Mouse (Mus musculus): ENCODE measurements around the gene Tfb2m. TPM values are rescaled to one million over a fixed set of nuclear protein-coding genes. Genes with fewer than 3 reads are reported as not detected.

Tfb2m gene
- polyA plus RNA-seq, 1 experiment: 14.2 TPM

- no peaks in the 10 kb centered on the region for H3K79me2 ChIP-seq (ENCODE audit: control insufficient read depth, insufficient read depth)
- H3K4me2 ChIP-seq (ENCODE audit: low read depth): no peak overlapping the region
- TF ChIP-seq POLR2A (IDR thresholded peaks at IDR 0.05; ENCODE audit: insufficient read length, low read depth) (no peak), USF1 (IDR thresholded peaks at IDR 0.05; ENCODE audit: low read depth) (no peak), MYOG (IDR thresholded peaks at IDR 0.05; ENCODE audit: control insufficient read depth in 1 of 3, insufficient read depth in 1 of 3, insufficient read length in 2 of 3, low read depth in 2 of 3) (peak in 1 of 3 experiments; percentile 23), MYOD1 (IDR thresholded peaks at IDR 0.05; ENCODE audit: control insufficient read depth in 1 of 3, insufficient read length in 2 of 3, low read depth in 2 of 3) (peak in 2 of 3 experiments; percentile 35 to 42), MAX (IDR thresholded peaks at IDR 0.05; ENCODE audit: low read depth) (no peak), TCF3 (IDR thresholded peaks at IDR 0.05; ENCODE audit: insufficient read length, low read depth) (no peak)
- H3K27me3 ChIP-seq (ENCODE audit: control insufficient read depth, insufficient read depth, insufficient read length): no peaks in the 10 kb centered on the region
- no peaks in the 10 kb centered on the region for H3K36me3 ChIP-seq (ENCODE audit: control insufficient read depth, insufficient read depth)
- no peak overlapping the region for H3ac ChIP-seq (ENCODE audit: control insufficient read depth, insufficient read length)
- no peak overlapping the region for H3K4me3 ChIP-seq
Measured at GRCm38 (mm10) chr1:179586430-179587095, 40.5 kb upstream of the Tfb2m start.

- no peaks in the 10 kb centered on the region for H3K79me2 ChIP-seq (ENCODE audit: control insufficient read depth, insufficient read depth)
- peaks cover 2% of the 10 kb centered on the region for H3K36me3 ChIP-seq (ENCODE audit: control insufficient read depth, insufficient read depth)
- H3K27me3 ChIP-seq (ENCODE audit: control insufficient read depth, insufficient read depth, insufficient read length): no peaks in the 10 kb centered on the region
- TF ChIP-seq MYOD1 (IDR thresholded peaks at IDR 0.05; ENCODE audit: control insufficient read depth in 1 of 3, insufficient read length in 2 of 3, low read depth in 2 of 3): peak in 2 of 3 experiments; percentile 67 to 78
- TF ChIP-seq TCF3 (IDR thresholded peaks at IDR 0.05; ENCODE audit: insufficient read length, low read depth): peak; percentile 43
- TF ChIP-seq POLR2AphosphoS2 (IDR thresholded peaks at IDR 0.05; ENCODE audit: insufficient read length, low read depth): no peak
- no peak for TF ChIP-seq SRF (IDR thresholded peaks at IDR 0.05; ENCODE audit: control insufficient read depth, insufficient read length, low read depth)
- TF ChIP-seq MYOG (IDR thresholded peaks at IDR 0.05; ENCODE audit: control insufficient read depth in 1 of 3, insufficient read depth in 1 of 3, insufficient read length in 2 of 3, low read depth in 2 of 3): peak; percentile 37 to 86 (median 86)
- no peak for TF ChIP-seq USF1 (IDR thresholded peaks at IDR 0.05; ENCODE audit: low read depth)
- no peak overlapping the region for H3K4me2 ChIP-seq (ENCODE audit: low read depth)
- no peak overlapping the region for H3K4me3 ChIP-seq
- H3ac ChIP-seq (ENCODE audit: control insufficient read depth, insufficient read length): no peak overlapping the region
Measured at GRCm38 (mm10) chr1:179585646-179586045, 39.6 kb upstream of the Tfb2m start.

- peaks cover 5% of the 10 kb centered on the region for H3K36me3 ChIP-seq (ENCODE audit: control insufficient read depth, insufficient read depth)
- no peaks in the 10 kb centered on the region for H3K27me3 ChIP-seq (ENCODE audit: control insufficient read depth, insufficient read depth, insufficient read length)
- no peak overlapping the region for H3K4me3 ChIP-seq
- no peak overlapping the region for H3ac ChIP-seq (ENCODE audit: control insufficient read depth, insufficient read length)
- no peak overlapping the region for H3K4me2 ChIP-seq (ENCODE audit: low read depth)
- no peak for TF ChIP-seq POLR2A (IDR thresholded peaks at IDR 0.05; ENCODE audit: insufficient read length, low read depth)
- TF ChIP-seq POLR2AphosphoS2 (IDR thresholded peaks at IDR 0.05; ENCODE audit: insufficient read length, low read depth): no peak
- TF ChIP-seq SRF (IDR thresholded peaks at IDR 0.05; ENCODE audit: control insufficient read depth, insufficient read length, low read depth): no peak
- no peak for TF ChIP-seq MAX (IDR thresholded peaks at IDR 0.05; ENCODE audit: low read depth)
- no peak for TF ChIP-seq E2F4 (IDR thresholded peaks at IDR 0.05; ENCODE audit: insufficient read depth)
- no peak for TF ChIP-seq MYOD1 (IDR thresholded peaks at IDR 0.05; ENCODE audit: control insufficient read depth in 1 of 3, insufficient read length in 2 of 3, low read depth in 2 of 3)
- no peak for TF ChIP-seq CEBPB (IDR thresholded peaks at IDR 0.05; ENCODE audit: insufficient read depth, poor library complexity, severe bottlenecking)
- TF ChIP-seq REST (IDR thresholded peaks at IDR 0.05; ENCODE audit: insufficient read depth, insufficient read length): no peak
- no peak for TF ChIP-seq MYOG (IDR thresholded peaks at IDR 0.05; ENCODE audit: control insufficient read depth in 1 of 3, insufficient read depth in 1 of 3, insufficient read length in 2 of 3, low read depth in 2 of 3)
- TF ChIP-seq USF1 (IDR thresholded peaks at IDR 0.05; ENCODE audit: low read depth): no peak
- no peak for TF ChIP-seq TCF12 (IDR thresholded peaks at IDR 0.05; ENCODE audit: insufficient read depth, poor library complexity, severe bottlenecking)
- no peak for TF ChIP-seq TCF3 (IDR thresholded peaks at IDR 0.05; ENCODE audit: insufficient read length, low read depth)
- H3K79me2 ChIP-seq (ENCODE audit: control insufficient read depth, insufficient read depth): no peaks in the 10 kb centered on the region
Measured at GRCm38 (mm10) chr1:179584220-179584619, 38.2 kb upstream of the Tfb2m start.

- no peaks in the 10 kb centered on the region for H3K27me3 ChIP-seq (ENCODE audit: control insufficient read depth, insufficient read depth, insufficient read length)
- no peaks in the 10 kb centered on the region for H3K79me2 ChIP-seq (ENCODE audit: control insufficient read depth, insufficient read depth)
- no peak for TF ChIP-seq E2F4 (IDR thresholded peaks at IDR 0.05; ENCODE audit: insufficient read depth)
- no peak overlapping the region for H3K4me2 ChIP-seq (ENCODE audit: low read depth)
- peaks cover 5% of the 10 kb centered on the region for H3K36me3 ChIP-seq (ENCODE audit: control insufficient read depth, insufficient read depth)
- H3ac ChIP-seq (ENCODE audit: control insufficient read depth, insufficient read length): no peak overlapping the region
- no peak overlapping the region for H3K4me3 ChIP-seq
Measured at GRCm38 (mm10) chr1:179583090-179583489, 37.0 kb upstream of the Tfb2m start.

- H3K79me2 ChIP-seq (ENCODE audit: control insufficient read depth, insufficient read depth): no peaks in the 10 kb centered on the region
- TF ChIP-seq TCF3 (IDR thresholded peaks at IDR 0.05; ENCODE audit: insufficient read length, low read depth): no peak
- TF ChIP-seq TCF12 (IDR thresholded peaks at IDR 0.05; ENCODE audit: insufficient read depth, poor library complexity, severe bottlenecking): no peak
- no peak for TF ChIP-seq SRF (IDR thresholded peaks at IDR 0.05; ENCODE audit: control insufficient read depth, insufficient read length, low read depth)
- TF ChIP-seq MYOD1 (IDR thresholded peaks at IDR 0.05; ENCODE audit: control insufficient read depth in 1 of 3, insufficient read length in 2 of 3, low read depth in 2 of 3): no peak
- TF ChIP-seq CEBPB (IDR thresholded peaks at IDR 0.05; ENCODE audit: insufficient read depth, poor library complexity, severe bottlenecking): no peak
- TF ChIP-seq POLR2AphosphoS2 (IDR thresholded peaks at IDR 0.05; ENCODE audit: insufficient read length, low read depth): no peak
- no peak for TF ChIP-seq USF1 (IDR thresholded peaks at IDR 0.05; ENCODE audit: low read depth)
- no peak for TF ChIP-seq E2F4 (IDR thresholded peaks at IDR 0.05; ENCODE audit: insufficient read depth)
- TF ChIP-seq REST (IDR thresholded peaks at IDR 0.05; ENCODE audit: insufficient read depth, insufficient read length): no peak
- TF ChIP-seq POLR2A (IDR thresholded peaks at IDR 0.05; ENCODE audit: insufficient read length, low read depth): no peak
- TF ChIP-seq MYOG (IDR thresholded peaks at IDR 0.05; ENCODE audit: control insufficient read depth in 1 of 3, insufficient read depth in 1 of 3, insufficient read length in 2 of 3, low read depth in 2 of 3): no peak
- no peak for TF ChIP-seq MAX (IDR thresholded peaks at IDR 0.05; ENCODE audit: low read depth)
- no peak overlapping the region for H3K4me3 ChIP-seq
- H3K36me3 ChIP-seq (ENCODE audit: control insufficient read depth, insufficient read depth): peaks cover 5% of the 10 kb centered on the region
- H3ac ChIP-seq (ENCODE audit: control insufficient read depth, insufficient read length): no peak overlapping the region
- H3K27me3 ChIP-seq (ENCODE audit: control insufficient read depth, insufficient read depth, insufficient read length): no peaks in the 10 kb centered on the region
- H3K4me2 ChIP-seq (ENCODE audit: low read depth): no peak overlapping the region
Measured at GRCm38 (mm10) chr1:179582021-179582433, 36.0 kb upstream of the Tfb2m start.
